Mouse (Mus musculus): ENCODE measurements at regions not wholly inside any gene's neighbourhood (a gene's known extent, or its start where the extent isn't known, plus 50 kb on each side); places are given as distances from the start of the nearest gene placed in this dataset.
A peak's percentile ranks its signal among the peaks of the same experiment; 100 is the strongest.

DNA sequence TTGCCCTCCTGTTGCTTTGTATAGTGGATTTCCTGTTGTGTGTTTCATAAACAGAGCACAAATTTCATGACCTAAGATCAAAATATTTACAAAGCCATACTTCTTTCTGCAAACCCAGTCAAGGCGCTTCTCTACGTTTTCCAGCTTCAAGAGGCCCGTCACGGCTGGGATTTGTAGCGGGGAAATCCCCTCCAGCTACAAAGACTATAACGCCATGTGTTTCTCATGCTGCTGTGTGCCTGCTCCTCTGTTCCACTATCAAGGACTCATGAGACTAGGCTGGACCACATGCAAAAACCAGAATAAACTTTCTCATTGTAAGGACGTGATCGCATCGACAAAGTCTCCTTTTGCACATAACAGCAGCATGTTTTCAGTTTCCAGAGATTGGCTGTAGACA, 196.0 kb upstream of the Hnrnpa3 start:
- 88% methylated on average over 9 of the region's 9 CpGs for WGBS
- Histone ChIP-seq H3K4me1 (peaks cover 3% of the 10 kb centered on the region; the same call in 1 of the 2 replicates), H3K27me3 (no peaks in the 10 kb centered on the region), H3K36me3 (no peaks in the 10 kb centered on the region), H3K9ac (no peak overlapping the region), H3K4me3 (no peak overlapping the region), H3K27ac (no peak overlapping the region), H3K4me2 (replicated peaks) (no peak overlapping the region), H3K9me3 (replicated peaks) (no peaks in the 10 kb centered on the region)
- ATAC-seq (ENCODE audit: low FRiP score), result no peak

DNA sequence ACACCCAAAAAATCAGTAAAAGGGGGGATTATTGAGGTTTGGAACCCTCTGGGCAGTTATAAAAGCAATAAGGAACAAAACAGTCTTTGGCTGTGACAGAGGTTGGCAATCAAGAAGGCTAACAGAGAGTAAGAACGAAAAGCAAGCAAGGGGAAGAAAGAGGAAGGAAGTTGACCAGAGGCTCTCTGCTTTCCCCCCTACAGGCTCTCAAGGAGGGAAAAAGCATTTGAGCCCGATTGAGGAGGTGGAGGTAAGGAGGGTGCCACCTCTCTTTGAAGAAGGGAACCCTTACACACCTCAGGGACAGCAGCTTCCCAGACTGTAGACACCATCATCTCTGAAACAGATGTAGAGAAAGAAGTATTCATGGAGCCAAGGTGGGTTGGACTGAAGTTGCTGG, 194.6 kb upstream of the Hnrnpa3 start:
- no peak for ATAC-seq (ENCODE audit: low FRiP score)
- H3K4me1 ChIP-seq, result peaks cover 3% of the 10 kb centered on the region; the same call in 1 of the 2 replicates
- H3K27ac ChIP-seq, result no peak overlapping the region
- H3K27me3 ChIP-seq, result no peaks in the 10 kb centered on the region
- H3K9me3 ChIP-seq (replicated peaks), result no peaks in the 10 kb centered on the region
- no peak overlapping the region for H3K9ac ChIP-seq
- no peaks in the 10 kb centered on the region for H3K36me3 ChIP-seq
- no peak overlapping the region for H3K4me2 ChIP-seq (replicated peaks)
- WGBS, result 60% methylated on average over 2 of the region's 2 CpGs
- H3K4me3 ChIP-seq, result no peak overlapping the region

DNA sequence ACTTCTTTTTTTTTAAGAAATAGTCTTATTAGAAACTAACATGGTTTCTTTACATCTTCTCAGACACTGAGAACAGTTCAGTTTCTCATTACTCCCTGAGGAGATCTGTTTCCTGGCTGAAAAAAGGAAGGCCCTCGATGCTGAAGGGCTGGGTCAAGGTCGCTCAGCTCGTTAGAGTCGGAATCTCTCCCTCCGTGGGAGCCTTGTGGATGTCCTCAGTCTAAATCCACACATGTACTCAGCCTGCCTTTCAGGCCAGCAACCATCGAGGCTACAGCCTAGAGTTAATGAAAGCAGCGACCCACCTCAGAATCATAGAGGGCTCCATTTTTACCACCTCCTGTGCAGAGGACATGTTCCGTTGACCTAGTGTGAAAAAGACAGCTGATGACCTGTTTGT, 190.2 kb upstream of the Hnrnpa3 start:
- no peak overlapping the region for H3K4me2 ChIP-seq (replicated peaks)
- no peak overlapping the region for H3K4me3 ChIP-seq
- 63% methylated on average over 8 of the region's 8 CpGs for WGBS
- no peak for ATAC-seq (ENCODE audit: low FRiP score)
- no peak overlapping the region for H3K9ac ChIP-seq
- H3K27me3 ChIP-seq, result no peaks in the 10 kb centered on the region
- peaks cover 11% of the 10 kb centered on the region for H3K4me1 ChIP-seq
- H3K9me3 ChIP-seq (replicated peaks), result no peaks in the 10 kb centered on the region
- H3K36me3 ChIP-seq, result no peaks in the 10 kb centered on the region
- H3K27ac ChIP-seq, result no peak overlapping the region

DNA sequence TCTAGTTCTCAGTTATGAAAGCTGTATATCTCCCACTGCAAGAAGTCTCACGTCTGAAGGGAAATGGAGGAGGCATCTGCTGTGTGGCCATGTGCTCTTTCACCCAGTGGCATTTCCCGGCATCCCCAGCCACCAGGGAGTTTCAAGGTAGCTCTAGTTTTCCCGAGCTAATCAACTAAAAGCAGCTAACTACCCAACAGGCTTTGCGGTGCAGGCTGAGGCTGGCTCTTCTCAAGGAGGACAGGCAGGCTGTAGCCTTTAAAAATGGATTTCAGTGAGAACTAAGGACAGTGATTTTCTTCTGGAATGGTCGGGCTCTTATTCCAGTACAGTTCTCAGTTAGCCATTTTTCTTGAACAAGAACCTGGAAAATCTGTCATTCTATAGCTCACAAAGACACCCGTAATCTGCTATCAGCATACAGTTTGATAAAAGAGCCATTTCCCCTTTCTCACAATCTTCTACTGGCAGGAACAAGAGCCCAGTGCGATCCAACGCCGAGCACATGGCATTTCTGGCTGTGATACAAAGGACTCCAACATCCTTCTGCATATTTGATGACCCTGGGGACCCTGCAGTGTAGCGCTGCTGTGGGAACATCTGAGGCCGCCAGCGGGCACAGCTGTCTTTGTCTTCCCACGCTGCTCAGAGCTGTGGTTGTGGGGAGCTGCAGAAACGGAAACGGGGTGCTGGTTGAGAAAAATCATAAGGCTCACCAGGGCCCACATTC, 188.9 kb upstream of the Hnrnpa3 start:
- H3K4me2 ChIP-seq (replicated peaks), result peak overlapping the region; percentile 34
- peak; percentile 91 for ATAC-seq (ENCODE audit: low FRiP score)
- 17% methylated on average over 15 of the region's 15 CpGs for WGBS
- H3K4me1 ChIP-seq, result peaks cover 11% of the 10 kb centered on the region
- H3K27ac ChIP-seq, result peak overlapping the region; percentile 90
- no peaks in the 10 kb centered on the region for H3K36me3 ChIP-seq
- 0 out of 2 replicates have a peak overlapping the region, but pooled peaks have one; percentile 32 for H3K9ac ChIP-seq
- H3K9me3 ChIP-seq (replicated peaks), result no peaks in the 10 kb centered on the region
- H3K27me3 ChIP-seq, result no peaks in the 10 kb centered on the region
- H3K4me3 ChIP-seq, result no peak overlapping the region

DNA sequence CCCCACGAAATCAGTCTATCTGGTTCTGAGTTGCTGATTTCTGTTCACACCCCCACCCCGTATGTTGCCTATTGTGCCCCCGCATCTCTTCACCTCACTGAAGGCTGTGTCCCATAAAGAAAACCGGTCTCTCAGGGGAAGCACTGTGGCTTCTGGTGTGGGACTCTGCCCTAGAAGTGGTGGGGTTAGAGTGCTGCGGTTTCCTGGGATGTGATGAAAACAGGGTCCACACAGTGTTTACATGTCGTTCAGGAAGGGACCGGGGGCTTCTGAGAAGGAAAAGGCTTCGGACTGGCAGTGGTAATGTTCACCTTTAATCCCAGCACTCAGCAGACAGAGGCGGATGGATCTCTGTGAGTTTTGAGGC, 188.4 kb upstream of the Hnrnpa3 start:
- H3K4me2 ChIP-seq (replicated peaks), result peak overlapping the region; percentile 34
- no peak overlapping the region for H3K4me3 ChIP-seq
- WGBS, result 43% methylated on average over 9 of the region's 9 CpGs
- peak; percentile 65 for ATAC-seq (ENCODE audit: low FRiP score)
- no peaks in the 10 kb centered on the region for H3K27me3 ChIP-seq
- H3K4me1 ChIP-seq, result peaks cover 11% of the 10 kb centered on the region
- H3K36me3 ChIP-seq, result no peaks in the 10 kb centered on the region
- peak overlapping the region; percentile 90 for H3K27ac ChIP-seq
- H3K9me3 ChIP-seq (replicated peaks), result no peaks in the 10 kb centered on the region
- 0 out of 2 replicates have a peak overlapping the region, but pooled peaks have one; percentile 32 for H3K9ac ChIP-seq

DNA sequence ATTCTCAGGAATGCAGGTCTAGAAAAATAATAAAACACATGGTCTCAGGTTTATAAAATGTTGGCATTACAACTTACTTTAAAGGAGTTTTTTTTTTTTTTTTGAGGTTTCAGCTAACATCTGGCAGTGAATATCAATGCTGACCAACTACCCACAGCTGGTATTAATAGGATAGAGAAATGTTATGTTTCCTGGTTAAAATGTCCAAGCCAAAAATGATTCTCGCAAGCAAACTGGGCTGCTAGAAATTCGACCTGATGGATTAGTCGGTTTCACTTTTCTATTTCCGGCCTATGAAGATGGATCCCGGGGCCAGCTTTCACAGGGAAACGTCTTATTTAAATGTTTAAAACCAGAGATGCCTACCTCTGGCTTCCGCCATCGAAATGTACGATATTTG, 186.6 kb upstream of the Hnrnpa3 start:
- H3K27ac ChIP-seq, result no peak overlapping the region
- H3K4me3 ChIP-seq, result no peak overlapping the region
- H3K4me1 ChIP-seq, result peaks cover 11% of the 10 kb centered on the region
- no peaks in the 10 kb centered on the region for H3K27me3 ChIP-seq
- 75% methylated on average over 9 of the region's 9 CpGs for WGBS
- H3K9ac ChIP-seq, result no peak overlapping the region
- ATAC-seq (ENCODE audit: low FRiP score), result no peak
- H3K36me3 ChIP-seq, result no peaks in the 10 kb centered on the region
- H3K4me2 ChIP-seq (replicated peaks), result no peak overlapping the region
- no peaks in the 10 kb centered on the region for H3K9me3 ChIP-seq (replicated peaks)

DNA sequence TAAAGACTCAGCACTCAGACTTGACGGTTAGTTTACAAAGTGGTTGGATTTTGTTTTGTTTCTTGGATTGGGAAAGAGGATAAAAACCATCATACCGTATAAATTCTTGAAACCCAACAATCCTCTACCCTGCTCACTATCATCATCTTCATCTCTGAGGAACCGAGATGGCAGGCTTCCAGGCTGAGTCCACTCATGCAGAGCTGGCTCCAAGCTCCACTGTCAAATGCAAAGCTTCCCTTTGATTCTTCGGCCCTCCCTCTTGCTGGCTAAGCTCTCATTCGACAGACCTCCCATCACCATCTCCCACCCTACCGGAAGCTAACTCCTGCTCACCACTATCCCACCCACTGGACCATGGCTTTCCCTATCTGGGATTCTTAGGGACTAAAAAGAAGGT, 184.6 kb upstream of the Hnrnpa3 start:
- 72% methylated on average over 6 of the region's 6 CpGs for WGBS
- ATAC-seq (ENCODE audit: low FRiP score), result no peak

DNA sequence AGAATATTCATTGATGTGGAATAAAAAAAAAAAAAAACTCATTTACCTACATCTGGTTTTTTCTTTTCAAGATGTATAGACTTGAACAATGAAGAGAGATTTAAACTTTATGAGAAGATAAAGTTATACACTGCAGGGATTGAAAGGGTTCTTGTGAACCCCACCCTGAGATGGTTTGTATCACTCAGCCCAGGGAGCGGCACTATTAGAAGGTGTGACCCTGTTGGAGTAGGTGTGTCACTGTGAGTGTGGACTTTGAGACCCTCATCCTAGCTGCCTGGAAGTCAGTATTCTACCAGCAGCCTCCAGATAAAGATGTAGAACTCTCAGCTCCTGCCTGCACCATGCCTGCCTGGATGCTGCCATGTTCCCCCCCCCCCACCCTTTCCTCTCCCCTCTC, 182.7 kb upstream of the Hnrnpa3 start:
- H3K9ac ChIP-seq, result no peak overlapping the region
- H3K9me3 ChIP-seq (replicated peaks), result no peaks in the 10 kb centered on the region
- 97% methylated on average over 1 of the region's 1 CpGs for WGBS
- no peak for ATAC-seq (ENCODE audit: low FRiP score)
- no peaks in the 10 kb centered on the region for H3K27me3 ChIP-seq
- H3K27ac ChIP-seq, result no peak overlapping the region
- H3K36me3 ChIP-seq, result no peaks in the 10 kb centered on the region
- no peak overlapping the region for H3K4me3 ChIP-seq
- no peaks in the 10 kb centered on the region for H3K4me1 ChIP-seq
- no peak overlapping the region for H3K4me2 ChIP-seq (replicated peaks)

More for the DNA sequence above, 184.6 kb upstream of the Hnrnpa3 start:
- H3K9ac ChIP-seq, result no peak overlapping the region
- peaks cover 11% of the 10 kb centered on the region for H3K4me1 ChIP-seq
- no peaks in the 10 kb centered on the region for H3K9me3 ChIP-seq (replicated peaks)
- no peak overlapping the region for H3K27ac ChIP-seq
- no peaks in the 10 kb centered on the region for H3K27me3 ChIP-seq
- no peak overlapping the region for H3K4me2 ChIP-seq (replicated peaks)
- H3K36me3 ChIP-seq, result no peaks in the 10 kb centered on the region
- no peak overlapping the region for H3K4me3 ChIP-seq

DNA sequence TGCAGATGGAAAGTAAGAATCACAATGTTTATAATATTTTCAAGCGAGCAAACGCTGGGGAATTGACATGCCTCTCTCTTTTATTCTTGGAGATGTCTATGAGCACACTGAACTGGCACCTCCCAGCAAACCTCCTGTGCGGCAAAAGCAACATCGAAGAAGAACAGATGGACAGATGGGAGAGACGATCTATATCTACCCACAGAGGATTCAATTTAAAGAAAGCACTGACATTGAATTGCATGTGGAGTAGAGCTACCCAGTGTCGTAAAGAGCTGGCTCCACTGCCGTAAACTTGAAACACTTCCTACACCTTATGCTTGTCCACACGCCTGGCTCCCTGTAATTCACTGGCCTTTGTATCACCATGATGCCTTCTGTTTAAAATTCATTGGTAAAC, 182.0 kb upstream of the Hnrnpa3 start:
- Histone ChIP-seq H3K9me3 (replicated peaks) (no peaks in the 10 kb centered on the region), H3K4me2 (replicated peaks) (no peak overlapping the region), H3K27ac (no peak overlapping the region), H3K36me3 (no peaks in the 10 kb centered on the region), H3K4me3 (no peak overlapping the region), H3K27me3 (no peaks in the 10 kb centered on the region), H3K9ac (no peak overlapping the region), H3K4me1 (peaks cover 7% of the 10 kb centered on the region; the same call in 1 of the 2 replicates)
- WGBS, result 91% methylated on average over 8 of the region's 8 CpGs
- no peak for ATAC-seq (ENCODE audit: low FRiP score)

DNA sequence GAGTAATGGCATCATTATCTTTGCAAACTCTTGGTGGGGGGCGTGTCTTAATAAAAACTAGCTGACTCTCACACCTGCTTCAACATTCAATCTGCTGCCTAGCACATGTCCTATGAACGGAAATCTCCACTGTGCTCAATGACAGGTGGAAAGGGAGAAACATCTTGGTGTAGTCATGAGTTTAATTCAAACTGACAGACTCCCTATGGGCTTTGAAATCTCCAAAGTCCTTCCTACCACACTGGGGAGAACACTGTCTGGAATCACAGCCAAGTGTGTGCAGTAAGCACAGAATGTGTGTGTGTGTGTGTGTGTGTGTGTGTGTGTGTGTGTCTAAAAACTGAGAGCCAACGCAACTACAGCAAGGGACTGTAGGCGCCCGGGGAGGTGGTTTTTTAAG, 179.5 kb upstream of the Hnrnpa3 start:
- Histone ChIP-seq H3K4me2 (replicated peaks) (no peak overlapping the region), H3K4me1 (peaks cover 11% of the 10 kb centered on the region; the same call in 1 of the 2 replicates), H3K27ac (no peak overlapping the region), H3K4me3 (no peak overlapping the region), H3K27me3 (no peaks in the 10 kb centered on the region), H3K36me3 (no peaks in the 10 kb centered on the region), H3K9me3 (replicated peaks) (no peaks in the 10 kb centered on the region), H3K9ac (no peak overlapping the region)
- ATAC-seq (ENCODE audit: low FRiP score), result no peak
- 84% methylated on average over 5 of the region's 5 CpGs for WGBS

DNA sequence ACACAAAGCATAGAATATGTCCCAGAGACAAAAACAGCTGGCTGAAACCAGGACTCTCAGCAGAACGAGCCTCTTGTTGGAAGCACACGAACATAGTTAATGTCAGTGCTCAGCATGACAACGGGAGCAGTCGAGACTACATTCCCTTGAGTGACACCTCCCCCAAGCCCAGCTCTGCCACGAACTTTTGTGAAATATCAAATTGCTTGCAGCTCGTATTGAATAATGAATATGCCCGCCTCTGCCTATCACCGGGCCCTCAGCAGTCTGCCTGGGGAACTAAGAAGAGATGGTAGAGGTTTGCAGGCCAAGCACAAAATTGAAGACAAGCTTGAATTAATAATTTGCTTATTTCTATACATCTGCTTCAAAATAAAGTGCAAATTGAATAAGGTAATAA, 177.2 kb upstream of the Hnrnpa3 start:
- Histone ChIP-seq H3K27me3 (no peaks in the 10 kb centered on the region), H3K36me3 (no peaks in the 10 kb centered on the region), H3K9me3 (replicated peaks) (no peaks in the 10 kb centered on the region), H3K27ac (no peak overlapping the region), H3K4me1 (peaks cover 11% of the 10 kb centered on the region; the same call in 1 of the 2 replicates), H3K4me2 (replicated peaks) (no peak overlapping the region), H3K4me3 (no peak overlapping the region), H3K9ac (no peak overlapping the region)
- ATAC-seq (ENCODE audit: low FRiP score), result no peak
- WGBS, result 41% methylated on average over 8 of the region's 8 CpGs

DNA sequence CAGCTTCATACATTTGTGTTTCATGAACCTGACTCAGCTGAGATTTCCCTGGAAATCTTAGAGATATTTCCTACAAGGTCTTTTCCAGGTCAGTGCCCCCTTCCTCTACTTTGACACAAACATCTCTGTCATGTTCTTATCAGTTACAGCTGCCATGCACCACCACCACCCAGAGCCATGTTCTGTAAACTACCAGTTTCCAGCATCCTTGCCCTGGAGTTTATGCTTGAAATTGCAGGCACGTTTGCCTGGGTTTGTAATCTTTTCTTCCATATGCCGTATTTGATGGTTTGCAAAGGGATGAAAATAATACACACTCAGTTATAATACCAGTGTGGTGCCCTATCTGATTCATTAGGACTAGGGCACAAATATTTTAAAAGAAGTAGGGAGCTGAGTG, 176.6 kb upstream of the Hnrnpa3 start:
- Histone ChIP-seq H3K9ac (no peak overlapping the region), H3K27me3 (no peaks in the 10 kb centered on the region), H3K4me2 (replicated peaks) (no peak overlapping the region), H3K4me1 (peaks cover 11% of the 10 kb centered on the region; the same call in 1 of the 2 replicates), H3K27ac (no peak overlapping the region), H3K9me3 (replicated peaks) (no peaks in the 10 kb centered on the region), H3K4me3 (no peak overlapping the region), H3K36me3 (no peaks in the 10 kb centered on the region)
- no peak for ATAC-seq (ENCODE audit: low FRiP score)
- 79% methylated on average over 2 of the region's 2 CpGs for WGBS

DNA sequence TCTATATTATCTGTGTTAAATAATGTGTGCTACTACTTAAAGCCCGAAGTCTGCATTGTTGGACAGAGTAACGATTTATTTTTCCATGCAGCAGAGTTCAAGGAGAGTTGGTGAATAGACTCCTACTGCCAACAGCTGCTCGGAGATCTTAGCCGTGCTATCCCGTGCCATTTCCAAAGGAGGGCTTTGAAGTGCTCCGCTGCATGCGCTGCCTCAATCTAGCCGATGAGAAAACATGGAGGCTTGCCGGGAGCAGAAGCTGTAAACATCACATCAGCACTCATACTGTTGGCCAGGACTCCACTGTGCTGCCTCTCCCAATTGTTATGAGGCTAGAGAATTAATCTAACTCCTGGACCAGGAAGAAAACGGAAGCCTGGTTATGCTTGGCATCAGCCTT, 174.1 kb upstream of the Hnrnpa3 start:
- 73% methylated on average over 10 of the region's 10 CpGs for WGBS
- no peak for ATAC-seq (ENCODE audit: low FRiP score)
- Histone ChIP-seq H3K36me3 (no peaks in the 10 kb centered on the region), H3K9ac (no peak overlapping the region), H3K9me3 (replicated peaks) (no peaks in the 10 kb centered on the region), H3K4me3 (no peak overlapping the region), H3K27me3 (no peaks in the 10 kb centered on the region), H3K4me1 (peaks cover 11% of the 10 kb centered on the region; the same call in 1 of the 2 replicates), H3K27ac (no peak overlapping the region), H3K4me2 (replicated peaks) (no peak overlapping the region)

Data from hindbrain, embryonic 12.5 days (tissue).